Mouse (Mus musculus) lung, embryonic 15.5 days (tissue): ENCODE measurements around the gene Gm4791. TPM values are rescaled to one million over a fixed set of nuclear protein-coding genes. Genes with fewer than 3 reads are reported as not detected.
A peak's percentile ranks its signal among the peaks of the same experiment; 100 is the strongest.

ENCODE experiments used
- ATAC-seq: fragments of 200-750 bp; cut with Nextera tagmentation; 2 replicates; pipeline ENCODE4 v1.8.0; 2017; ENCODE audit warnings: moderate number of reproducible peaks, borderline replicate concordance; ENCODE audit not compliant: low FRiP score, low TSS enrichment; ENCODE audit errors: extremely low read depth
- H3K27ac ChIP-seq: fragments of 300-500 bp; sonication (generic); 2 replicates; pipeline ENCODE4 v1.5.1; 2015; ENCODE audit warnings: moderate library complexity, mild to moderate bottlenecking, inconsistent platforms
- H3K27me3 ChIP-seq: fragments of 300-500 bp; sonication (generic); 2 replicates; pipeline ENCODE4 v1.6.1; 2015; ENCODE audit warnings: inconsistent platforms
- H3K36me3 ChIP-seq: fragments of 300-500 bp; sonication (generic); 2 replicates; pipeline ENCODE4 v1.6.1; 2015; ENCODE audit warnings: inconsistent platforms
- H3K4me1 ChIP-seq: fragments of 300-500 bp; sonication (generic); 2 replicates; pipeline ENCODE4 v1.6.1; 2015; ENCODE audit warnings: inconsistent platforms
- H3K4me2 ChIP-seq: fragments of 300-500 bp; sonication (generic); 2 replicates; pipeline ENCODE4 v1.6.1; 2015; ENCODE audit warnings: inconsistent platforms, mild to moderate bottlenecking, moderate library complexity
- H3K4me3 ChIP-seq: fragments of 300-500 bp; sonication (generic); 2 replicates; pipeline ENCODE4 v1.5.1; 2015; ENCODE audit warnings: mild to moderate bottlenecking, inconsistent platforms
- H3K9ac ChIP-seq: fragments of 300-500 bp; sonication (generic); 2 replicates; pipeline ENCODE4 v1.6.1; 2015; ENCODE audit warnings: inconsistent platforms
- H3K9me3 ChIP-seq: fragments of 300-500 bp; sonication (generic); 2 replicates; pipeline ENCODE4 v1.6.1; 2016; ENCODE audit warnings: inconsistent platforms
- WGBS: fragments of 180-500 bp; shearing (Covaris S2); methylation state at CpG from one replicate; pipeline ENCODE4 v1.1.7; 2015; 5-methylcytosine and 5-hydroxymethylcytosine counted together
- polyA plus RNA-seq: library from polyadenylated mRNA; unstranded; fragments of >200 nt; fragmentation: Nextera tagmentation; extraction: Ambion mirVana; gene quantifications from 2 replicates; pipeline ENCODE4 v1.2.1, GENCODE M21; 2015

The Gm4791 gene
- polyA plus RNA-seq = not detected in 2 replicates

GRCm38 (mm10) chr9:46998338-46998791 lies at the start of gene Gm4791:
Gene Gm4791, plus strand, starts transcription at chr9:46998741.
- H3K4me2 ChIP-seq = no peak within 1 kb of the TSS
- H3K9me3 ChIP-seq = no peaks in the 10 kb centered on the region
- 23% methylated on average over 5 of the region's 5 CpGs for WGBS
- no peaks in the 10 kb centered on the region for H3K4me1 ChIP-seq
- H3K4me3 ChIP-seq = no peak within 1 kb of the TSS
- H3K27ac ChIP-seq = no peak within 1 kb of the TSS
- no peak within 1 kb of the TSS for H3K9ac ChIP-seq
- H3K27me3 ChIP-seq = no peaks in the 10 kb centered on the region
- no peak for ATAC-seq
- H3K36me3 ChIP-seq = no peaks in the 10 kb centered on the region

- no peaks in the 10 kb centered on the region for H3K9me3 ChIP-seq
- WGBS = 83% methylated on average over 6 of the region's 6 CpGs
- no peaks in the 10 kb centered on the region for H3K27me3 ChIP-seq
- no peak overlapping the region for H3K4me3 ChIP-seq
- H3K9ac ChIP-seq = no peak overlapping the region
- no peaks in the 10 kb centered on the region for H3K4me1 ChIP-seq
- no peaks in the 10 kb centered on the region for H3K36me3 ChIP-seq
- no peak overlapping the region for H3K4me2 ChIP-seq
- ATAC-seq = no peak
- H3K27ac ChIP-seq = no peak overlapping the region
These were observed 42.3 kb upstream of the Gm4791 start for GRCm38 (mm10) chr9:46956286-46956685.

GRCm38 (mm10) chr9:46957420-46957950 lies 41.1 kb upstream of the Gm4791 start:
- Histone ChIP-seq H3K27me3 (no peaks in the 10 kb centered on the region), H3K4me1 (no peaks in the 10 kb centered on the region), H3K36me3 (no peaks in the 10 kb centered on the region), H3K4me2 (no peak overlapping the region), H3K27ac (no peak overlapping the region), H3K9me3 (no peaks in the 10 kb centered on the region), H3K4me3 (no peak overlapping the region), H3K9ac (no peak overlapping the region)
- WGBS = 68% methylated on average over 8 of the region's 8 CpGs
- no peak for ATAC-seq

GRCm38 (mm10) chr9:46966028-46966427 lies 32.5 kb upstream of the Gm4791 start:
- ATAC-seq = no peak
- Histone ChIP-seq H3K4me1 (0 out of 2 replicates have a peak, but pooled peaks cover 6% of the 10 kb centered on the region), H3K9me3 (no peaks in the 10 kb centered on the region), H3K27ac (no peak overlapping the region), H3K4me3 (no peak overlapping the region), H3K9ac (no peak overlapping the region), H3K27me3 (no peaks in the 10 kb centered on the region), H3K4me2 (no peak overlapping the region), H3K36me3 (no peaks in the 10 kb centered on the region)
- 55% methylated on average over 5 of the region's 5 CpGs for WGBS

GRCm38 (mm10) chr9:46968970-46969369 lies 29.6 kb upstream of the Gm4791 start:
- Histone ChIP-seq H3K9me3 (no peaks in the 10 kb centered on the region), H3K27me3 (no peaks in the 10 kb centered on the region), H3K27ac (no peak overlapping the region), H3K4me1 (0 out of 2 replicates have a peak, but pooled peaks cover 6% of the 10 kb centered on the region), H3K4me3 (no peak overlapping the region), H3K4me2 (no peak overlapping the region), H3K36me3 (no peaks in the 10 kb centered on the region), H3K9ac (no peak overlapping the region)
- 9% methylated on average over 6 of the region's 6 CpGs for WGBS
- ATAC-seq = no peak

GRCm38 (mm10) chr9:46969406-46969805 lies 29.1 kb upstream of the Gm4791 start:
- Histone ChIP-seq H3K4me2 (no peak overlapping the region), H3K9ac (no peak overlapping the region)

GRCm38 (mm10) chr9:46978806-46979205 lies 19.7 kb upstream of the Gm4791 start:
- Histone ChIP-seq H3K9me3 (no peaks in the 10 kb centered on the region), H3K36me3 (no peaks in the 10 kb centered on the region), H3K4me3 (no peak overlapping the region), H3K9ac (no peak overlapping the region), H3K27ac (no peak overlapping the region), H3K4me2 (no peak overlapping the region), H3K27me3 (no peaks in the 10 kb centered on the region), H3K4me1 (peaks cover 2% of the 10 kb centered on the region; the same call in 1 of the 2 replicates)
- 57% methylated on average over 11 of the region's 11 CpGs for WGBS
- ATAC-seq = no peak

More at GRCm38 (mm10) chr9:46969406-46969805, 29.1 kb upstream of the Gm4791 start:
- Histone ChIP-seq H3K27ac (no peak overlapping the region), H3K4me3 (no peak overlapping the region), H3K9me3 (no peaks in the 10 kb centered on the region), H3K36me3 (no peaks in the 10 kb centered on the region), H3K27me3 (no peaks in the 10 kb centered on the region), H3K4me1 (0 out of 2 replicates have a peak, but pooled peaks cover 6% of the 10 kb centered on the region)
- no peak for ATAC-seq
- 42% methylated on average over 6 of the region's 6 CpGs for WGBS

- no peaks in the 10 kb centered on the region for H3K27me3 ChIP-seq
- no peaks in the 10 kb centered on the region for H3K36me3 ChIP-seq
- no peak overlapping the region for H3K27ac ChIP-seq
- no peaks in the 10 kb centered on the region for H3K9me3 ChIP-seq
- no peak for ATAC-seq
- H3K4me1 ChIP-seq = peaks cover 7% of the 10 kb centered on the region
- no peak overlapping the region for H3K4me2 ChIP-seq
- WGBS = 10% methylated on average over 2 of the region's 2 CpGs
- no peak overlapping the region for H3K4me3 ChIP-seq
- H3K9ac ChIP-seq = no peak overlapping the region
These were observed 18.4 kb upstream of the Gm4791 start for GRCm38 (mm10) chr9:46980111-46980510.

GRCm38 (mm10) chr9:46983471-46983870 lies 15.1 kb upstream of the Gm4791 start:
- no peak overlapping the region for H3K27ac ChIP-seq
- no peak overlapping the region for H3K9ac ChIP-seq
- ATAC-seq = no peak
- no peak overlapping the region for H3K4me2 ChIP-seq
- 20% methylated on average over 2 of the region's 2 CpGs for WGBS
- H3K4me3 ChIP-seq = no peak overlapping the region
- H3K9me3 ChIP-seq = no peaks in the 10 kb centered on the region
- H3K36me3 ChIP-seq = no peaks in the 10 kb centered on the region
- H3K4me1 ChIP-seq = peaks cover 7% of the 10 kb centered on the region
- H3K27me3 ChIP-seq = 0 out of 2 replicates have a peak, but pooled peaks cover 11% of the 10 kb centered on the region

GRCm38 (mm10) chr9:47041569-47041968 lies 43.0 kb downstream of the Gm4791 start:
- 39% methylated on average over 6 of the region's 6 CpGs for WGBS
- Histone ChIP-seq H3K4me1 (peaks cover 4% of the 10 kb centered on the region; the same call in 1 of the 2 replicates), H3K9me3 (no peaks in the 10 kb centered on the region), H3K27me3 (no peaks in the 10 kb centered on the region), H3K4me2 (no peak overlapping the region), H3K36me3 (no peaks in the 10 kb centered on the region), H3K27ac (no peak overlapping the region), H3K9ac (no peak overlapping the region), H3K4me3 (no peak overlapping the region)
- ATAC-seq = peak; percentile 72; the same call in 1 of the 2 replicates
